Comparison of ENCODE assay signal across 9 mouse cellular contexts in genomic region chr14:24646239-24646848, GRCm38 (mm10).
A peak's percentile ranks its signal among the peaks of the same experiment; 100 is the strongest.
DNase-seq lines count a peak whose midpoint lies in the region; ATAC-seq and TF ChIP-seq lines count a peak whose summit lies in the region.
"Had no signal": no experiment of that assay in that cellular context is flagged by ENCODE, and none has a peak within 500 bp of the region (broad histone marks: within the 10 kb centered on the region; RNA-seq: fewer than 3 reads in every experiment).

No protein-coding gene starts in this region.

- no peak for DNase-seq in hindbrain, embryonic 11.5 days (ENCODE audit: low spot score)
- DNase-seq in CH12.LX (ENCODE audit: extremely low read depth), result no peak
- DNase-seq in embryo, embryonic 10.5 days (ENCODE audit: low spot score), result peak; percentile 42
- DNase-seq in lung, postnatal 0 days (ENCODE audit: low spot score), result no peak
- no peak for DNase-seq in spleen, postnatal 10 days (ENCODE audit: low spot score in 2 of 2)

- H3K9me3 ChIP-seq in hindbrain, embryonic 12.5 days (replicated peaks), result no peaks in the 10 kb centered on the region
- H3K9me3 ChIP-seq in hindbrain, embryonic 11.5 days (ENCODE audit: control insufficient read depth, low read length), result no peaks in the 10 kb centered on the region
- H3K9me3 ChIP-seq in CH12.LX (replicated peaks; ENCODE audit: low read length), result no peaks in the 10 kb centered on the region
- H3K9me3 ChIP-seq in lung, postnatal 0 days (ENCODE audit: low read length), result no peaks in the 10 kb centered on the region
- H3K9me3 ChIP-seq: embryonic facial prominence, embryonic 13.5 days had no signal

- in situ Hi-C loops in CH12.LX (cut with MboI; ENCODE audit: low pct_ligation_motif_present, low pct_unique_long_range_greater_than_20kb, low sequenced_read_pairs), result no loop called here

- no peak overlapping the region for H3K4me2 ChIP-seq in hindbrain, embryonic 12.5 days (replicated peaks)
- no peak overlapping the region for H3K4me2 ChIP-seq in hindbrain, embryonic 11.5 days (replicated peaks; ENCODE audit: low read depth, low read length)
- H3K4me2 ChIP-seq in CH12.LX (ENCODE audit: insufficient read depth, low read depth, poor library complexity, severe bottlenecking), result no peak overlapping the region
- no peak overlapping the region for H3K4me2 ChIP-seq in lung, postnatal 0 days (replicated peaks; ENCODE audit: low read depth, low read length)
- H3K4me2 ChIP-seq: embryonic facial prominence, embryonic 13.5 days had no signal

- dilution Hi-C loops in CH12.LX (cut with MboI; ENCODE audit: extremely low pct_ligation_motif_present, extremely low pct_unique_long_range_greater_than_20kb, low sequenced_read_pairs), result no loop called here

- TF ChIP-seq RAD21 in CH12.LX (IDR thresholded peaks at IDR 0.05; ENCODE audit: low read depth, low read length), result peak; percentile 46

- 94% methylated on average over 6 of the region's 6 CpGs for WGBS in hindbrain, embryonic 12.5 days
- 93% methylated on average over 6 of the region's 6 CpGs for WGBS in hindbrain, embryonic 11.5 days
- 73% methylated on average over 6 of the region's 6 CpGs for WGBS in lung, postnatal 0 days

- H3K27me3 ChIP-seq in hindbrain, embryonic 12.5 days, result no peaks in the 10 kb centered on the region
- no peaks in the 10 kb centered on the region for H3K27me3 ChIP-seq in hindbrain, embryonic 11.5 days (ENCODE audit: control insufficient read depth, insufficient read depth, low read length)
- H3K27me3 ChIP-seq in CH12.LX (replicated peaks), result no peaks in the 10 kb centered on the region
- H3K27me3 ChIP-seq in lung, postnatal 0 days (replicated peaks; ENCODE audit: insufficient read depth, low read length), result no peaks in the 10 kb centered on the region
- H3K27me3 ChIP-seq: embryonic facial prominence, embryonic 13.5 days had no signal

- peak in 1 of 2 experiments; percentile 44; a peak in 2 of 4 replicates for TF ChIP-seq CTCF in CH12.LX (conservative IDR thresholded peaks at IDR 0.05 in 1 of 2, IDR thresholded peaks at IDR 0.05 in 1 of 2; ENCODE audit: low read depth in 2 of 2, low read length in 2 of 2)
- TF ChIP-seq CTCF in lung, postnatal 0 days (IDR thresholded peaks at IDR 0.05), result peak; percentile 57

- peaks cover 35% of the 10 kb centered on the region for H3K4me1 ChIP-seq in hindbrain, embryonic 12.5 days
- H3K4me1 ChIP-seq in hindbrain, embryonic 11.5 days (replicated peaks; ENCODE audit: control insufficient read depth, insufficient read depth, low read length), result 0 out of 2 replicates have a peak, but pooled peaks cover 5% of the 10 kb centered on the region
- H3K4me1 ChIP-seq in CH12.LX (ENCODE audit: control insufficient read depth in 1 of 2, insufficient read depth in 2 of 2), result peaks cover 0 to 21% of the 10 kb centered on the region in 2 experiments; a peak in 2 of 4 replicates
- H3K4me1 ChIP-seq in lung, postnatal 0 days (ENCODE audit: insufficient read depth, low read depth, low read length), result no peaks in the 10 kb centered on the region
- H3K4me1 ChIP-seq: embryonic facial prominence, embryonic 13.5 days had no signal

- no peak for ATAC-seq in hindbrain, embryonic 12.5 days (ENCODE audit: low FRiP score)
- no peak for ATAC-seq in hindbrain, embryonic 11.5 days (ENCODE audit: low FRiP score)
- no peak for ATAC-seq in lung, postnatal 0 days
- ATAC-seq in CD4-positive, CD25-positive, alpha-beta regulatory T cell, adult 4 months, result no peak
- no peak for ATAC-seq in activated CD4-positive, CD25-positive, alpha-beta regulatory T cell, adult 4 months

- no peak overlapping the region for H3K4me3 ChIP-seq in hindbrain, embryonic 12.5 days
- no peak overlapping the region for H3K4me3 ChIP-seq in hindbrain, embryonic 11.5 days (ENCODE audit: low read depth, low read length)
- H3K4me3 ChIP-seq in CH12.LX (replicated peaks in 1 of 3; ENCODE audit: low read depth in 2 of 3, low read length in 2 of 3, poor library complexity in 1 of 3), result no peak overlapping the region
- no peak overlapping the region for H3K4me3 ChIP-seq in lung, postnatal 0 days (ENCODE audit: low read depth, low read length)
- H3K4me3 ChIP-seq: embryonic facial prominence, embryonic 13.5 days had no signal

- TF ChIP-seq POLR2A in CH12.LX (IDR thresholded peaks at IDR 0.05; ENCODE audit: low read depth, low read length), result no peak

- no peaks in the 10 kb centered on the region for H3K79me2 ChIP-seq in CH12.LX (replicated peaks; ENCODE audit: control insufficient read depth, extremely low read depth, insufficient read depth, poor library complexity, severe bottlenecking)

- no peak overlapping the region for H3K9ac ChIP-seq in hindbrain, embryonic 12.5 days
- no peak overlapping the region for H3K9ac ChIP-seq in hindbrain, embryonic 11.5 days (ENCODE audit: low read depth, low read length)
- no peak overlapping the region for H3K9ac ChIP-seq in CH12.LX (ENCODE audit: insufficient read depth, low read depth)
- H3K9ac ChIP-seq in lung, postnatal 0 days (replicated peaks; ENCODE audit: low read depth), result no peak overlapping the region
- H3K9ac ChIP-seq: embryonic facial prominence, embryonic 13.5 days had no signal

- peak overlapping the region; percentile 66 for H3K27ac ChIP-seq in hindbrain, embryonic 12.5 days
- no peak overlapping the region for H3K27ac ChIP-seq in hindbrain, embryonic 11.5 days (ENCODE audit: low read depth, low read length)
- no peak overlapping the region for H3K27ac ChIP-seq in CH12.LX (ENCODE audit: insufficient read depth, low read depth)
- no peak overlapping the region for H3K27ac ChIP-seq in lung, postnatal 0 days (ENCODE audit: low read length)
- H3K27ac ChIP-seq: embryonic facial prominence, embryonic 13.5 days had no signal

- TF ChIP-seq EP300 in CH12.LX (IDR thresholded peaks at IDR 0.05; ENCODE audit: low read length), result no peak
- no peak for TF ChIP-seq EP300 in lung, postnatal 0 days (IDR thresholded peaks at IDR 0.05)

- H3K36me3 ChIP-seq in hindbrain, embryonic 12.5 days, result no peaks in the 10 kb centered on the region
- no peaks in the 10 kb centered on the region for H3K36me3 ChIP-seq in hindbrain, embryonic 11.5 days (ENCODE audit: control insufficient read depth, insufficient read depth, low read length)
- H3K36me3 ChIP-seq in CH12.LX (replicated peaks in 1 of 2; ENCODE audit: control insufficient read depth in 1 of 2, insufficient read depth in 1 of 2, low read length in 1 of 2), result no peaks in the 10 kb centered on the region
- H3K36me3 ChIP-seq in lung, postnatal 0 days (ENCODE audit: insufficient read depth, low read length), result no peaks in the 10 kb centered on the region
- H3K36me3 ChIP-seq: embryonic facial prominence, embryonic 13.5 days had no signal

TF ChIP-seq in CH12.LX, 34 proteins besides CTCF, POLR2A, EP300 and RAD21:
- TF ChIP-seq JUN (IDR thresholded peaks at IDR 0.05; ENCODE audit: insufficient read depth, low read depth, low read length), result no peak
- peak; percentile 35 for TF ChIP-seq SMC3 (IDR thresholded peaks at IDR 0.05; ENCODE audit: low read depth, low read length)
- no peak for TF ChIP-seq MXI1 (IDR thresholded peaks at IDR 0.05; ENCODE audit: low read depth, low read length)
